Mouse (Mus musculus) forelimb bud, embryonic 11.5 days (tissue): ENCODE measurements at regions not wholly inside any gene's neighbourhood (a gene's known extent, or its start where the extent isn't known, plus 50 kb on each side); places are given as distances from the start of the nearest gene placed in this dataset.

Source experiments
- DNase-seq: peaks from one replicate; pipeline ENCODE4 v3.0.0-alpha.2; 2012; ENCODE audit warnings: low read depth, low spot score

DNA sequence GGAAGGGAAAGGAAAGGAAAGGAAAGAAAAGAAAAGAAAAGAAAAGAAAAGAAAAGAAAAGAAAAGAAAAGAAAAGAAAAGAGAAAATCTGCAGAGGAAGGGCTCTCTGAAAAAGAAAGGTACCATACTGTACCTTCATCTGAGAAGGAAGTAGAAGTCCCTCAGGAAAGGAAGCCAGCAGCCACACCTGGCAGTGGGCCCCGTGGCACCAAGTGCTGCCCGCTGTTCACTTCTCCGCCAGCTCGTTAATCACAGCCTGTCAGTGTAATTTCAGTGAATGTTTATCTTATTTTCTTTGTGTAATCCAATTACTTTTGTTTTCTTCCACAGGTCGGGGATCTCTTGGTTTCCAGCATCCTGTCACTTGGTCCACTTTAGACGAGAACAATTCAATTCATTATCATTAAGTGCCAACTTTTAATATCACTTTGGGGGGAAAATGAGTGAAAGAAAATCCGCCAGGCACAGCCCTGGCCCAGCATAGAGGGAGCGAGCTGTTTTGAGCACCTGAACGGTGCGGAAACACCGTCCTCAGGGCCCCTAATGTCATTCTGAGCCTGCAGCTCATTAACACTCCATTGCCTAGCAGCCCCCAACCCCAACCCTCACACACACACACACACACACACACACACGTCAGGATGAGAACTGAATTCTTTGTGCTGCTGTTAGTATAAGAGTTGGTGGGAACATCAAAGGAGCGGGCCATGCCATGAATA is 309.7 kb downstream of the Irx2 start:
- DNase-seq = no peak

GRCm38 (mm10) chr13:72947374-72948165 is 312.7 kb upstream of the Irx4 start:
- no peak for DNase-seq

DNA sequence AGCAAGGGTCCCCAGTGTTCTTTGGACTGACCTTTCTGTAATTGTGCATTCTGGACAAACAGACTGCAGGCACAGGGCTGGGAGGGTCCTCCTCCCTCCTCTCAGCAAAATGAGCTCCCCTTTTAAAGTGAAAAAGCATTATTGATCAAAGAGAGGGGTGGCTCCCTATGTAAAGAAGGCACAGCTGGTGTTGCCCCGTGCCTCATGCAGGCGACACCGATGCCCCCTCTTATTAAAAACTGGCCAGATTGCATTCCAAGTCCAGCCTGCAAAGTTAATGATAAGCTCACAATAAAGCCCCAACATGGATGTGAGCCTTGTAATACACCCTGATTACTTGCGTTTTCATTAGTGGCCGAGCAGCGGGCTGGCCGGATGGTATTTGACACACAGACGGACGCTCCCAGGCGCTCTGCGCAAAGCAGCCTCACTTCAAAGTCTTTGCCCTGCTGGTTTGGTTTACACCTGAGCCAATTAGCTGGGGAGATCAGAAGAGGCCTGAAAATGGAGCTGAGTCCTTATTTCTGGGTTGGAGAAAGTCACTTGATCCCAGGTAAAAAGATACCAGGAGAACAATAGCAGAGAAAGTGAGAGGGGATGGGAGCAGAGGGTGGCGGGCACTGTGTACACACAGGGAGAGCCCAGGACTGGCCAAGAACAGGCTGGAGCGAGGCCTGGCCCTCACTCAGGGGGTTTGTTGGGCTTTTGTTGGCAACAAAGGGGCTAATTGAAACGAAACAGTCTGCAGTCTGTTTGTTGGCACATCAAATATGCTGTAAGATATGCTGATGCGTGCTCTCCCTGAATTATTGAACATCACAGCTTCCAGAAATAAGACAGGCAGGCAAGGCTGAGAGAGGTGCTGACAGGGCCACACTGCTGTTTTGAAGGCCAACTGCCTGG is 301.4 kb upstream of the Irx4 start:
- no peak for DNase-seq

DNA sequence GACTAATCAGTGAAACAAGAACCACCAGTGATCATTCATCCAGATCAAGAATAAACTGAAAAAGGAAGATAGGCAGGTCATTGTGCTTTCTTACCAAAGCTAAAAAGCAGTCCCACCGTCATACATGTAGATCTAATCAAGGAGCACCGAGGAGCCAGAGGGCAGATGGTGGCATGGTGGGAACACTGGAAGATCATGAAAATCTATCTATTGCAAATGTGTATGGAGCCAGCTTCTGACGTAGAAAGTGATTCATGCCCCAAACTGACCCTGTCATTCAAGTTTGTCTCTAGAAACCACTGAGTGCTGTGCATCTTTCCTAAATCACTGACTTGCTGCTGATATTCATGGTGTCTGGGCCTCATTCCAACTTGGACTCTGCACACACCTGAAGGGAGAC is 299.0 kb upstream of the Irx4 start:
- DNase-seq = no peak

GRCm38 (mm10) chr13:72972165-72972564 is 288.1 kb upstream of the Irx4 start:
- DNase-seq = no peak

GRCm38 (mm10) chr13:72972894-72973293 is 287.4 kb upstream of the Irx4 start:
- DNase-seq = no peak

DNA sequence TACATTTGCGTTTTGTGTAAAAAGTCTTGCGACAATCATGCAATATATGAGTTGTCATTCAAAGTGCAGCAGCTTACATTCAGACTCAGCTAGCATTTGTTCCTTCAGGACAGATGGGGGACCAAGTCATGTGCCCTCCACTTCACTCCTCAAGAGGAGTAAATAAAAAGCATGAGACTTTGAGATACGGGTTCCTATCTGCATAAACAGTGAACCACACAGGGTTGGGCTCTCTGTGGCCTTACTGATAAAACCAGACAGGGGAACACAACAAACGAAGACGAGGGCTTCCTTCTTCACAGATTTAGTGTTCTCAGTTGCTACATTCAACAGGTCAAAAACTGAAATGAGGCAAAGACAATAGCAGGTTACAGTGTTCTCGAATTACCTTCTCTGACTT is 283.1 kb upstream of the Irx4 start:
- no peak for DNase-seq

- DNase-seq = no peak
These were observed 282.3 kb upstream of the Irx4 start for GRCm38 (mm10) chr13:72977971-72978370.

DNA sequence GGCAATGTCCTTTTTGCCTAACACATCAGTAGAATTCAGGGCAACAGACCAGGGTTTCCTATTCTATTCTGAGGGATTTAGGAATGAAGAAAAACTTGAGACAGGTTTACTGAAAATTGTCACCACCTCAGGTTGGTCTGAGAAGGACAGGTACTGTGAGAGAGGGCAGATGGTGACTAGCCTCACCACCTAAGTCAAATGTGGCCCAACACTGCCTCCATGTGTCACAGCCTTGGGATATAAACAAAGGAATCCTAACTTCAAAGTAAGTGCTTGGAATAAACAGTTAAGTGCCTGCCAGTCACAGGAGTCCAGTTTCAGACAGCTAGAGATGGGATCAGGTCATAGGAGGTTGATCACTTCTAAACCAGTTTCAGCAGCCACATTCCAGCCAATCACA is 281.3 kb upstream of the Irx4 start:
- no peak for DNase-seq

DNA sequence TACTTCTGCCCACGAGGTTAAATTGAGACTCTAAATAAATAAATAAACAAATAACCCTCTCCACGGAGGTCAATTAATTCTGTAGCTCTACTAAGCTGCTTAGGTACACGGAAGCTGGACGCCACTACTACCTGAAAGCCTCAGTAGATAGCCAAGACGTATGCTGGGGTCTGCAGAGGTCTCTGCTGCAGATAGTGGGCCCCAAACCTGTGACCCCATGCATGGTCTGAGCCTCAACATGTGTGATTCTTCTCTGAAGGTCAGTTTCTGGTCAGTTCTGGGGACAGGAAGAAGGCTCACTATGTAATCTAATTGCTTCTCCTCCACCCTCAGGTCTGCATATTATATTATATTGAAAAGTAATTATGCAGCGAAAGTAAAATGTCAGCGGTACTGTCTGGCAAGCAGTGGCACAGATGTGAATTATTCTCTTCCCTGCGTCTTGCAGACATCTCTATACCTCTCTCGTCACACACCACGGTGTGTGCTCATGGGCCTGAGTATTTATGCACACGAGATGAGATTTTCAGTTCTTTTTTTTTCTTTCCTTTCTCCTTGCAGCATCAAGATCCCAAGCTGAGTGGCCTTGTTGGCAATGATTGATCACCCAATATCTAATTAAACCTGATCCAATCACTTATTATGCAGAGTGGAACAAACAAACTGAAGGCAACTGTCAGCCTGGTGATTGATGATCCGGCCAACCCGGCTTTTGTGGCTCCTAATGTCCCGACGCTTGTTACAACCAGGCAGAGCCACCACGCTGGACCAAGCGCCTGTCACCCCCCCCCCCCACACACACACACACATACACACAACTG is 267.5 kb upstream of the Irx4 start:
- no peak for DNase-seq

DNA sequence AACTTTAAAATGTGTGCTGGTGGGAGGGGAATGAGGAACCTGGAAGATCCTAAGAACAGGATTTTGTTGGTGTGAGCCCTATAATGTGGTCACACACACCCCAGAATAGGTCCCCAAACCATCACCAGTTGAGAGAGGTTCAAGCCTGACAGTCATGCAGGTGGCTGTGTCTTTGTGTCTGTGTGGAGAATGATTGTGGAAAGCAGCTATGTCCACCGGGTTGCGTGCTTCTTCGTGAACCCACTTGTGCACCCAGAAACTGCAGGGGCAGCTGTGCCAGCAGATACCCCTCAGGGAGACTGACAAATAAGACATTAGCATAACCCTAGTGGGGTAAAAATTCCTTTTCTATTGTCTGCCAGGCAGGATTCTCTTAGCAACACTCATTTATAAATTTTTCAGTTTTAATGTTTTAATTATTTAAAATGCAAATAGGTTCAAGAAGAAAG is 266.8 kb upstream of the Irx4 start:
- DNase-seq = no peak

- no peak for DNase-seq
These were observed 265.7 kb upstream of the Irx4 start for GRCm38 (mm10) chr13:72994538-72994937.

DNA sequence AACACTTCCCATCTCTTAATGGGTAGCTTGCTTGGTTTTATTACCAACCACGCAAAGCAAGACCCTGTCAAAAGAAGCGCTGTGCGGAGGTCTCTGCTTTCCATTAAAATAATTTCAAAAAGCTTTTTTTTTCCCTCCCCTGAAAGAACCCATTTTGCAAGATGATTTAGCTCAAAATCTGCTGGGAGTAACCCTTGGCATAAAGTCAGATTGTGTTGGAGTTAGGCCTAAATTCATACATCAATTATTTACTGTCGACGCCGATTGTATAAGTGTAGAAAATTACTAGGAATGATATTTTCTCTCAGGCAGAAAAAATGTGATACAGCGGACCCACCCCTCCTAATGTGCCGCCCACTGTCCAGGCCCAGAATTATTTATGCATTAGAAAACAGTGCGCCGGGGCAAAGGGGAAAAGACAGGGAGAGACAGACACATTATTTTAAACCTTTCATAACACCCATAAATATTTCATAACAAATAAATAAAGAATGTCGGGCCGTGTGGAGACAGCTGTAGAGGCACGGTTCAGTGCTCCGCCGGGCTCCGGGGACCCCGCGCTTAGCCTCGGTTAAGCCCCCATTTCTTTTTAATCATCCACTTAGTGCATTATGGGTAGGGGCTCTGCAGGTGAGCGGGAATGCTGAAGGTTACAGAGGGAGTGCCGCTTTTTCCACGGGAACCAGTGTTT is 251.3 kb upstream of the Irx4 start:
- no peak for DNase-seq

DNA sequence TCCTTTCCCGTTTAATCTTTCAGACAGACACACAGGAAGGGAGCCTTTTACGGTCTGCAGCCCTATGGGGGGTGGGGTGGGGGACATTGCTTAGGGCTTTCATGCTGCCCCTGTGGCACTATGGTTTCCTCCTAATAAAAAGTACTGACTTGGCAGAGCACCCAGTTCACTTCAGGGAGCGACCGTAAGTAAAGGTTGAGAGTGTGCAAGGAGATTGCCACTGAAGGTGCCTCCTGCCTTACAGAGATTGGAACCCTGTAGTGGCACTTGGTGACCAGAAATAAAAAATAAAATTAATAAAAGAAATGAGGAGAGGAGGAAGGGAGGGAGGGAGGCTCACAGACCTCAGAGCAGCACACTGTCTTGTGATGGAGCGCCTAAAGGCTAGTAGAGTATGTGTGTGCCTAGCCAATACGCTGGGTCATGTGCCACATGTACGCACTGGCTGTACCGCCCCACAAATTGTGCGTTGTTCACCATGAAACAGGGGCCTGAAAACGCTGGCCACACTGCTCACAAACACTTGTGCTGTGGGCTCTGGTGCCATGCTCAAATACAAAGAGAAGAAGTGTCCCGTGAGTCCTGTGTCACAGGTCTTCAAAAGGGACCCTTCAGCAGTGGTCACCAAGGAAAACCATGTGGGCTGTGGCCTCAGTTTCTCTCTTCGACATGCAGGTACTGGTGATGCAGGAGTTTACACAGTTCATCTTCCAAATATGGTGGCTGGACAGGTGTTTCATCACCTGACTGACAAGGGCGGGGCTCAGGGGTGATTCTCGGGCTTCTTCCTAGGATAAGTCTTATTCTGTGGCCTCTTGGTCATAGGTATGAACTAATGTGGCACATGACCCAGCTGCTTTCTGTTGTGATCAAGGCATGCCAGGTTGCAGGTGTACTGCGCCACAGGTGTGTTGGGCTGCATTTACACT is 250.5 kb upstream of the Irx4 start:
- DNase-seq = no peak

- no peak for DNase-seq
These were observed 241.1 kb upstream of the Irx4 start for GRCm38 (mm10) chr13:73019181-73019580.

- DNase-seq = no peak
These were observed 229.1 kb upstream of the Irx4 start for GRCm38 (mm10) chr13:73031217-73031616.

GRCm38 (mm10) chr13:73033055-73033454 is 227.2 kb upstream of the Irx4 start:
- DNase-seq = peak; percentile 50

DNA sequence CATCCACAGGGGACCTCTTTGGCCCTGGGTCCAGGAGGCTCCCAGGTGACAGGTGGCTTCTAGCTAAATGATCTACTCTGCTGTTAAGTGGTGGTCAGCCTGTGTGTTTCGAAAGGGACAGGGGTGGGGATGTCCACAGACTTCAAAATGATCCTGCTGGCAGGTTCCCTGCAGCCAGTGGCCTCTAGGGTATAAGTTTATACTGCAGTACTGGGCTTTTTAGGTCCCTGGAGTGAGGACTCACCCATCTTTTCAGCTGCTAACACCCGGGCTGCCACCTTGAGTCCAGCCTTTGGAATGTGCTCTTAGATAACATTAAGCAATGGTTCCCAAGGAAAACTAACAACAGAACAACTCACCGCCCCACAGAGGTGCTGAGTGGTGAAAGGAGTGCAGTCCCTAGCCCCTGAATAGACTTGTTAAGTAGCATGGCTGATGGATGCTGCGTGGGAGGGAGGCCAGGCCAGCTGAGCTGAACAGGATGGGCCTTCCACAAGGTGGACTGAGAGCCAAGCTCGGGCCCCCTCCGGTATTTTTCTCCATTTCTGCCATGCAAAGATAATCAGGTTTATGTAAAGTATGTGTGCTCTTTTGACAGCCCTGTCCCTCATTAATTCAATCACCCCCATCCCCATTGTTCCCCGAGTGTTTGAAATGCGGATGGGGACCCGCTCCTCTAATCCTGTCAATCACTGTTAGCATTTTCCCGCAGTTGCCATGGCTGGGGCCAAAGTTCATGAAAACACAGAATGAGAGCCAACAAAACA is 226.0 kb upstream of the Irx4 start:
- DNase-seq = no peak

DNA sequence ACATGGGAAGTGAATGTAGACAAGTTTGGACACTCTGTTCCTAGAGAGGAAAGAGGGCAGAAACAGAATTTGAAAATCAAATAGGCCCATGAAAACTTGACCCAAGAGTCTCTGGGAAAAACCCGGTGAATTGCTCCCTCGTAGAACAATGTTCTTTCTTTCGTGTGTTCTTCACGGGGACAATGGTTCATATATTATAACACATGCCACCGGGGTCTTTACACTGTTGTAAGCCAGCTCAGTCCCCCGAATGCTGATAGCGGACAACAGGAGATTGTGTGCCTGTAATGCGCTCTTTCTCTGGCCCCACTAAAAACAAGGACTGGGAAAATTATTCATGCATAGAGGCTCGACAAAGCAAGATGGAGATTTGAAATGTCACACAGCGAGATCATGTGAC is 225.4 kb upstream of the Irx4 start:
- no peak for DNase-seq
